Mouse (Mus musculus): ENCODE data around the gene Amz2. TPM values are rescaled to one million over a fixed set of nuclear protein-coding genes. Genes with fewer than 3 reads are reported as not detected.
"Not testable (repeated sequence)": the region's sequence is repeated elsewhere in the genome, so short reads cannot be mapped to it uniquely, and the experiment has no call there.

The Amz2 gene
- polyA plus RNA-seq, 1 experiment from 2014 or later, result 46.5 TPM

DNA sequence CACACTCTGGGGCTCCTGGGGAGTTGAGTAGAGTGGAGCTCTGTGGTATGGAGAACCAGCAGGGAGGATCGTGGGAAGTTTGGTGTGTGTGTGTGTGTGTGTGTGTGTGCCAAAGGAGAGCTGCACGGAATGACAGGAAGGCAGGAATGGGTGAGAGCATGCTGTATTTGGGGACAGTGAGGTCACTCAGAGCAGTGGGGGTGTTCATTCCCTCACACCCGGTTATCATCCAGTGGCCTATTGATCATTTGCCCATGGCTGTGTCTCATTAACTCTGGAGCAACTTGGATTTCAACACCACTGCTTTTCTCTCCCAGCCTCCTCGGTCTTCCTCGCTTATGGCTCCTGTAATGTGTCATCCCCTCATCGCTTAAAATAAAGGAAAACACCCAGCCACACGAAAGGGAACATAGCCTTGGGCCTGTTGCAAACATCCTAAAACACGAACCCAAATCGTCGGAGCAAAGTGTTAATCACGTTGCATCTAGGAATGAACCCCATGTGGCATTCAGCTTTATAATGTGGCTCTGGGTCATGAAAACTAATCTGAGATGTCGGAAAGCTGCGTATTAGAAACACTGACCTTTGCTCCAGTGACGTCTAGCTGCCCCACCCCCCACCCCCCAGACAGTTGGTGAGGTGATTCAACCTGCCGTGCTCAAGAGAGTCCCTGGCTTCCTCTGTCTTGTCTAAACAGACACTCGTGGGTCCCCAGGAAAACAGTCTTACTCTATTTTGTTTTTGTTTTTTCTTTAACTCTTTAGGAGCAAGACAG is 52.0 kb downstream of the Amz2 start:
- 28% methylated on average over 16 of the region's 16 CpGs for WGBS
- H3K4me3 ChIP-seq (replicated peaks), result no peak overlapping the region
- H3K36me3 ChIP-seq, result no peaks in the 10 kb centered on the region
- H3K27me3 ChIP-seq, result peaks cover 21% of the 10 kb centered on the region
- no peak for ATAC-seq (ENCODE audit: insufficient number of reproducible peaks, low FRiP score, low TSS enrichment, low read depth)
- H3K9me3 ChIP-seq (replicated peaks), result no peaks in the 10 kb centered on the region
- H3K9ac ChIP-seq, result no peak overlapping the region
- no peak overlapping the region for H3K4me2 ChIP-seq (replicated peaks)
- H3K4me1 ChIP-seq, result 0 out of 2 replicates have a peak, but pooled peaks cover 5% of the 10 kb centered on the region
- no peak overlapping the region for H3K27ac ChIP-seq (replicated peaks)

DNA sequence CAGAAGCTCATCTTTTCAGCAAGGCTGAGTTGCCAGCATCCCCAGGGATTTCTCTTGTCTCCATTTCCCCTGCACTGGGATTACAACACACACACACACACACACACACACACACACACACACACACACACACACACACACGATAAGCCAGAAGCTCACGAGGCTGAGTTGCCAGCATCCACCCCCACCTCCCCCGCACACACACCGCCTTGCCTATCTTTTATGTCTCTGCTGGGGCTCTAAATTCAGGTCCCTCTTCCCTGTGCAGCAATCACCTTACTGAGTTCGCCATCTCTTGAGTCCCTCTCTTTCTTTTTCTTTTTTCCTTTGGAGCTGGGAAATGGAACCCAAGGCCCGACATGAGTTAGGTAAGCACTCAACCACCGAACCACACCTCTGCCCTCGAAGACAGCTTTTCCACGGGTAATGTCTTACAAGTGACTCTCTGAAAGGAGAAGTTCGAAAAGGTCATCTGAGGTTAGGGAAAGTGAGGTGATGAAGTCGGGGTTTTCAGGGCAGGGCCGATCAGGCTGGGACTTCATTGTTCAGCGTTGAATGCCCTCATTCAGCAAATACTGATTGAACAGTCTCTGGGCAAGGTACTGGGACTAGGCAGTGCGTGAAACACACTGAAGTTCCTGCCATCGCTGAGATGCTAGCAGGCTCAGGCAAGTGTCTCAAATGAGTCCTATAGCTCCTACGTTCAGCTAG is 54.0 kb downstream of the Amz2 start:
- H3K36me3 ChIP-seq, result no peaks in the 10 kb centered on the region
- H3K4me1 ChIP-seq, result no peaks in the 10 kb centered on the region
- no peaks in the 10 kb centered on the region for H3K9me3 ChIP-seq (replicated peaks)
- H3K4me2 ChIP-seq (replicated peaks), result no peak overlapping the region
- no peak for ATAC-seq (ENCODE audit: insufficient number of reproducible peaks, low FRiP score, low TSS enrichment, low read depth)
- no peak overlapping the region for H3K4me3 ChIP-seq (replicated peaks)
- H3K9ac ChIP-seq, result no peak overlapping the region
- H3K27ac ChIP-seq (replicated peaks), result no peak overlapping the region
- 59% methylated on average over 16 of the region's 16 CpGs for WGBS
- peaks cover 16% of the 10 kb centered on the region for H3K27me3 ChIP-seq

DNA sequence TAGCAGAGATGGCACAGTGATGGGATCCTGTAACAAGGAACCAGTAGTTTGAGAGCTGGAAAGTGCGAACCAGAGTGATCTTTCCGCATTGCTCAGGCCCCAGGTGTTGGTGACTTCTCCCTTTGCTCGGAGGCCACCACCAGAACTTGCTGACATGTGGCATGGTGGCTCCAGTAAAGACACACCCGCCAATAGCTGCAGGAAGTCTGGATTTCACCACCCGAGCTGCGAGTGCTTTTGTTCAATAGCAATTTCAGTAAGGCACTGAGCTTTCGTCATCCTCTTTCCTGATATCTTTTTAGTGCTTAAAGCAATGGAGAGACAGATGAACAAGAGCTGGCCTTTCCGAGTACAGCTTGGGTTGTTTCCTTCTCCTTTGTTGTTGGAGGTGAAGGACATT is 54.7 kb downstream of the Amz2 start:
- peaks cover 11% of the 10 kb centered on the region for H3K27me3 ChIP-seq
- H3K4me1 ChIP-seq, result no peaks in the 10 kb centered on the region
- H3K27ac ChIP-seq (replicated peaks), result no peak overlapping the region
- H3K4me2 ChIP-seq (replicated peaks), result no peak overlapping the region
- no peaks in the 10 kb centered on the region for H3K9me3 ChIP-seq (replicated peaks)
- no peak overlapping the region for H3K9ac ChIP-seq
- ATAC-seq (ENCODE audit: insufficient number of reproducible peaks, low FRiP score, low TSS enrichment, low read depth), result no peak
- H3K36me3 ChIP-seq, result no peaks in the 10 kb centered on the region
- H3K4me3 ChIP-seq (replicated peaks), result no peak overlapping the region
- WGBS, result 67% methylated on average over 8 of the region's 8 CpGs

DNA sequence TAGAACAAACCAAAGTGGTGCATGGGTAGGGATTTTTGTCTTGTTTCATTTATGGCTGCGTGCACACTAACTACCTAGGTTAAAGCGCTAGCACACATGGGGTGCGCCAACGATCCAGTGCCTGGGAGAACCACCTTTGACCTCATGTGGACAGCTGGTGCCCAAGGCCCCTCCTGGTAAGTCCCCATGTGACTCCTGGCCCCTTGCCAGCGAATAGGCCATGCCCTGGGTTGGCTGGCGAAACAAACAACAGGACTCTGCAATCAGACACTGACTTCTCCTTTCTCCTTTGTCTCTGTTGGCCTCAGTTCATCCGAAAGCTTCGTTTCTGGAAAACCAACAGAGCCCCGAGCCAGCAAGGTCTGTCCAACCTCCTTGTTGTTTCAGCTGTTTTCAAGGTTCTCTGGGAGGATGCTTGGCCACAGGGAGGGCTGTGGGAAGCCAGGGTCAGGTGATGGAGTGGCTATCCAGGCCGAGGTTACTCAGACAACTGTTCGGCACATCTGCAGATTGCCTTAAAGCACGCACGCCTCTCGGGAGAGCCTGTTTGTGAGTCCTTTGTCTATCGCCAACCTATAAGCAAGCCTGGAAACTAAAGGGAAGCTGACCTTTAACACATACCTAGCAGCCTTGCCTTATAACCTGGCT is 59.8 kb downstream of the Amz2 start:
- Histone ChIP-seq H3K9me3 (replicated peaks) (no peaks in the 10 kb centered on the region), H3K27me3 (no peaks in the 10 kb centered on the region), H3K4me2 (replicated peaks) (no peak overlapping the region), H3K9ac (no peak overlapping the region), H3K27ac (replicated peaks) (no peak overlapping the region), H3K36me3 (no peaks in the 10 kb centered on the region), H3K4me1 (no peaks in the 10 kb centered on the region), H3K4me3 (replicated peaks) (no peak overlapping the region)
- 81% methylated on average over 15 of the region's 15 CpGs for WGBS
- no peak for ATAC-seq (ENCODE audit: insufficient number of reproducible peaks, low FRiP score, low TSS enrichment, low read depth)

DNA sequence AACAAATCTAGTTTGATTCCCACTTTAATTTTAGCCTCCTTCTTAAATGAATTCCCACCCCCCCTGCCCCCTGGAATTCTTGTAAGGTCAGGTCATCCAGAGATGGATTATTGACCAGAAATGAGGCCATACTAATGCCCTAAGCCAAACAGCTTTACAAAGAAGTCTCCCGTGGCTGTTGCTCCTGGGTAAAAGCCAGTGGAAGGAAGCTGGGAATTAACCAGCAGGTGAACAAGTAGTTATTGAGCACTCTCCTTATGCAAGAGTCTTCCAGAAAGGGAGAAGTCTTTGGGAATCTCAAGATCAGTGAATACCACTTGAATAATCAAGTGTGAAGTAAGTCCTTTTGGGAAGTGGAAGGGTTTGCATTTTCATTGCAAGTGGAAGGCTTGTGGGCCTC is 61.4 kb downstream of the Amz2 start:
- H3K27me3 ChIP-seq, result no peaks in the 10 kb centered on the region
- no peak overlapping the region for H3K27ac ChIP-seq (replicated peaks)
- no peaks in the 10 kb centered on the region for H3K9me3 ChIP-seq (replicated peaks)
- no peaks in the 10 kb centered on the region for H3K4me1 ChIP-seq
- no peak overlapping the region for H3K9ac ChIP-seq
- H3K36me3 ChIP-seq, result no peaks in the 10 kb centered on the region
- H3K4me2 ChIP-seq (replicated peaks), result no peak overlapping the region
- no peak for ATAC-seq (ENCODE audit: insufficient number of reproducible peaks, low FRiP score, low TSS enrichment, low read depth)
- H3K4me3 ChIP-seq (replicated peaks), result no peak overlapping the region
- WGBS, result 50% methylated on average over 1 of the region's 1 CpGs

DNA sequence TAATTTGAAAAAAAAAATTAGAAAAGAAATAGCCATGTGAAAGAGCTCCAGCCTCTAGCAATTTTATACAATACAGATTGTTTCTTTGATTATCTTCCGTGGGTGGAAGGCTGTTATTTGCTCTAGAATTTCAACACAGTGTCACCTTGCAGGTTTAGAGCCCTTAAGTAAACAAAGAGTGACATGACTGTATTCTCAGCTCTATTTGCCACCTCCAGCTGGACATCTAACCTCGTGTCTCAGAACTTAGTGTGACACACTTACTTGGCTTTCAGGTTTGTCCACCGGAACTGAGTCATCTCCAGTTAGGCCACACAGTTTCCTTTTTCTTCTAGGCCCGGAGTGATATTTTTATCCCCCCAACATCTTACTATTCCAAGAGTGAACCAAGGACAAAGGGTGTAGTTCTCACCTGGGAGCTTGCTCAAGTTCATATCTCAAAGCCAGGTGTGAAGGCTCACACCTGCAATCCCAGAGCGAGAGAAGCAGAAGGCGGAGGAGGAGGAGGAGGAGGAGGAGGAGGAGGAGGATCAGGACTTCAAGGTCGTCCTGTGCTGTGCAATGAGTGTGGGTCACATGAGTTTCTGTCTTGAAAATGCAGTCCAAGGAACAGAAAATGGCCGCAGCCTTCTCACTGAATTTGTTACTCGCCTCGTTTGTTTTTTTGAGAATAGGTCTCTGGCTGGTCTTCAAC is 62.4 kb downstream of the Amz2 start:
- no peaks in the 10 kb centered on the region for H3K9me3 ChIP-seq (replicated peaks)
- no peaks in the 10 kb centered on the region for H3K27me3 ChIP-seq
- no peaks in the 10 kb centered on the region for H3K36me3 ChIP-seq
- no peak overlapping the region for H3K4me3 ChIP-seq (replicated peaks)
- no peak for ATAC-seq (ENCODE audit: insufficient number of reproducible peaks, low FRiP score, low TSS enrichment, low read depth)
- H3K4me1 ChIP-seq, result no peaks in the 10 kb centered on the region
- H3K9ac ChIP-seq, result no peak overlapping the region
- H3K4me2 ChIP-seq (replicated peaks), result no peak overlapping the region
- no peak overlapping the region for H3K27ac ChIP-seq (replicated peaks)
- 76% methylated on average over 10 of the region's 10 CpGs for WGBS

DNA sequence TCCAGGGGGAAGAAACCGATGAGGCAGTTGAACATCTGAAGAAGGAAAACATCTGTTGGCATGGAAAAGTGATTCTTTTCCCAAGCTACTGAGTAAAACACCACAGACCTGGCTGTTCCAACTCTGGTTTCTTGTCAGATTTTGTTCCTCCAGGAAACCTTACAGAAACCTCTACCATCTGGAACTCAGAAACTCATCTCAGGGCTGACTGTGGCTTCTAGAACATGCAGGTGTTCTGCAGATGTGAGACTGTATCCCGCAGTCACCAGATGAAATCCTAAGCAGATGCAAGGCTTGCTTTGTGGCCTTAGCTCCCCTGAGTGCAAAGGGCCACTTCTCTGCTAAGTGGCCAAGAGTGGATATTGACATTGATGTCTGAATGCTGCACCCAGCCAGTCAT is 64.0 kb downstream of the Amz2 start:
- Histone ChIP-seq H3K4me3 (replicated peaks) (no peak overlapping the region), H3K9ac (no peak overlapping the region), H3K4me2 (replicated peaks) (no peak overlapping the region), H3K36me3 (no peaks in the 10 kb centered on the region), H3K9me3 (replicated peaks) (no peaks in the 10 kb centered on the region), H3K4me1 (no peaks in the 10 kb centered on the region), H3K27ac (replicated peaks) (no peak overlapping the region), H3K27me3 (no peaks in the 10 kb centered on the region)
- no peak for ATAC-seq (ENCODE audit: insufficient number of reproducible peaks, low FRiP score, low TSS enrichment, low read depth)
- 45% methylated on average over 2 of the region's 2 CpGs for WGBS

DNA sequence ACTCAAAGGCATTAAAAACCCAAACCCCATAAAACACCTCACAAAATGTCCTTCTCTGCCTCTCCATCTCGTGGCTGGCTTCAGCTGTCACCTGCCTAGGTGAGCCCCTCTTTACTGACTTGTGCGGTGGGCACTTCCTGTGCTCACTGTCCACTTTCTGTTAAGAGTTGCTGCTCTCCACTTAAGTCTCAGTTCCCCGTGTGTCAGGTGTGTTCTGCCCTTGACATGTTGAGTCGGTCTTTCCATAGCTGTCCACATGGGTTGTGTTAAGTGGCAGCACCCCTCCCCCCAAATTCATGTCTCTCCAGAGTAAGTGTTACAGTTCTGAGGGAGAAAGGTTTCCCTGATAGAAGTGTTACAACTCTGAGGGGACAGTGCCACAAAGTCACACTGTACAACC is 66.1 kb downstream of the Amz2 start:
- no peaks in the 10 kb centered on the region for H3K9me3 ChIP-seq (replicated peaks)
- no peaks in the 10 kb centered on the region for H3K27me3 ChIP-seq
- H3K4me2 ChIP-seq (replicated peaks), result no peak overlapping the region
- no peak for ATAC-seq (ENCODE audit: insufficient number of reproducible peaks, low FRiP score, low TSS enrichment, low read depth)
- 77% methylated on average over 4 of the region's 4 CpGs for WGBS
- no peaks in the 10 kb centered on the region for H3K36me3 ChIP-seq
- no peak overlapping the region for H3K27ac ChIP-seq (replicated peaks)
- H3K4me1 ChIP-seq, result peaks cover 5% of the 10 kb centered on the region; the same call in 1 of the 2 replicates
- no peak overlapping the region for H3K9ac ChIP-seq
- H3K4me3 ChIP-seq (replicated peaks), result no peak overlapping the region

DNA sequence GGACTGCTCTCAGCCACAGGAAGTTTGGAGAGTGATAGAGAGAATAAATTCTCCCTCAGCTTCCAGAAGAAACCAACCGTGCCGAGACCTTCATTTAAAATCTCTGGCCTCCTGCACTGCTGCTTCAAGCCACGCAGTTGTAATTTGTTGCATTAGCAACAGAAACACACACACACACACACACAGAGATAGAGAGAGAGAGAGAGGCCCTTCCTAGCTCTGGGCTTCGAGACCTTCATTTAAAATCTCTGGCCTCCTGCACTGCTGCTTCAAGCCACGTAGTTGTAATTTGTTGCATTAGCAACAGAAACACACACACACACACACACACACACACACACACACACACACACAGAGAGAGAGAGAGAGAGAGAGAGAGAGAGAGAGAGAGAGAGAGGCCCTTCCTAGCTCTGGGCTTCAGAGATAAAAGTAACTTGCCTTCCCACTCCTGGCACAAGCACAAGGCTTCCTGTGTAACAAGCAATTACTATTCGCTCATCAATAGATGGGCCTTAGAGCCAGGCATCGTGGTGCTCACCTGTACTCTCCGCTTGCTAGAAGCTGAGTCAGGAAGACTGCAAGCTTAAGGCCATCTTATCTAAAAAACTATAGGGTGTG is 67.2 kb downstream of the Amz2 start:
- H3K36me3 ChIP-seq; H3K4me2 ChIP-seq (replicated peaks); H3K27me3 ChIP-seq; H3K4me3 ChIP-seq (replicated peaks); H3K9me3 ChIP-seq (replicated peaks); H3K9ac ChIP-seq; ATAC-seq (ENCODE audit: insufficient number of reproducible peaks, low FRiP score, low TSS enrichment, low read depth); H3K27ac ChIP-seq (replicated peaks); H3K4me1 ChIP-seq: not testable (repeated sequence)
- 64% methylated on average over 8 of the region's 8 CpGs for WGBS

DNA sequence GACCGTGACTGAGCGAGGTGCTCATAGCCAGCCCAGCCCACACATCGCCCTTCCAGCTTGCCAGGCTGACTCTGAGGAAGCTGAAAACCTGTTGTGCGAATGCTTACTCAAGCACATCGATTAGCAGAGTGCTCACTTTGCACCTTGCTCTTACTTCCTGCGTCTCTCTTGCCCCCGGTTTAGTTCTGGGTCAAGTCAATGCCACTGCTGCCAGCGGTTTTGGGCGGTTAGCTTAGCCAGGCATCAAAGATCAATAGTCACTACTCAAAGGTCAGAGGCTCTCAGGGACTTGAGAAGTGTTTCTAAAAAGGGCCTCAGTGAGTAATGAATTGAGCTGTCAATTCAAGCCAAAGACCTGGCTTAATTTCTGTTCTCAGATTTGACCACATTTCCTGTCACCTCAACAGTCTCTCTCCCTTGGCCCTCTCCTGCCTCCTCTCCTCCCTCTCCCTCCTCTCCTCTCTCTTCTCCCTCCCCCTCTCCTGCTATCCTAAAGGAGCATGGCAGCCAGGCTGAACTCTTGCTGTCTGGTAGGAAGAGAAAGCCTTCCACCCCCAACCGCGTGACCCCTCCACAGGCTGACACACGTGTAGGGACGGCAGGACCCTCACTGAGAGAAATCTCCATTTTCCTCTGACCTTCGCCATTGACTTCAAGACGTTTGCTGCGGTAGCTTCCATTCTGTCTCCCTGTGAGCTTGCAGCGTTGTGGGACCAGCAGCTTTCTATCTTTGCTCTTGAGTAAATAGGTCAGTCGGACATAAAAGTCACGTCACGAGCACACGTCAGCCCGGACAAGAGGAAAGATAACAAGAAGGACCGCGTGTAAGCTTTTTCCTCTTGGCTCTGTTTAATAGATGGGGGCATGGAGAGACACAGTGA is 69.4 kb downstream of the Amz2 start:
- H3K4me1 ChIP-seq, result peaks cover 5% of the 10 kb centered on the region; the same call in 1 of the 2 replicates
- no peaks in the 10 kb centered on the region for H3K36me3 ChIP-seq
- no peaks in the 10 kb centered on the region for H3K27me3 ChIP-seq
- 75% methylated on average over 24 of the region's 24 CpGs for WGBS
- H3K27ac ChIP-seq (replicated peaks), result no peak overlapping the region
- no peak overlapping the region for H3K9ac ChIP-seq
- ATAC-seq (ENCODE audit: insufficient number of reproducible peaks, low FRiP score, low TSS enrichment, low read depth), result no peak; the same call in 1 of the 2 replicates
- no peak overlapping the region for H3K4me2 ChIP-seq (replicated peaks)
- H3K9me3 ChIP-seq (replicated peaks), result no peaks in the 10 kb centered on the region
- no peak overlapping the region for H3K4me3 ChIP-seq (replicated peaks)

Measured in embryonic facial prominence, embryonic 15.5 days (tissue).